Mouse (Mus musculus): ENCODE data around the gene Zc3h7a.

Zc3h7a gene

GRCm38 (mm10) chr16:11176208-11176883 is at the start of gene Zc3h7a:
TSS of gene Zc3h7a (minus strand) at chr16:11176393.
- DNase-seq, result peak; percentile 89 to 92

- no peak for DNase-seq
Observed at GRCm38 (mm10) chr16:11217801-11218200, 41.6 kb upstream of the Zc3h7a start.

- no peak for DNase-seq
Observed at GRCm38 (mm10) chr16:11203600-11204390, 27.6 kb upstream of the Zc3h7a start.

GRCm38 (mm10) chr16:11202571-11203554 is 26.7 kb upstream of the Zc3h7a start, which contains the start of gene Rsl1d1:
TSS of gene Rsl1d1 (minus strand) at chr16:11203331.
- peak; percentile 87 to 90 for DNase-seq

GRCm38 (mm10) chr16:11201740-11202394 is 25.7 kb upstream of the Zc3h7a start:
- no peak for DNase-seq

- no peak for DNase-seq
Observed at GRCm38 (mm10) chr16:11200247-11200646, 24.1 kb upstream of the Zc3h7a start.

GRCm38 (mm10) chr16:11198467-11198866 is 22.3 kb upstream of the Zc3h7a start:
- no peak for DNase-seq

- DNase-seq, result no peak
Observed at GRCm38 (mm10) chr16:11197052-11197451, 20.9 kb upstream of the Zc3h7a start.

GRCm38 (mm10) chr16:11193231-11193630 is 17.0 kb upstream of the Zc3h7a start:
- DNase-seq, result no peak

GRCm38 (mm10) chr16:11190150-11190549 is 14.0 kb upstream of the Zc3h7a start:
- no peak for DNase-seq

- no peak for DNase-seq
Observed at GRCm38 (mm10) chr16:11177404-11177803, 1.2 kb upstream of the Zc3h7a start.

- no peak for DNase-seq
Observed at GRCm38 (mm10) chr16:11176884-11177244, 671 bp upstream of the Zc3h7a start.

GRCm38 (mm10) chr16:11175489-11176207 is 545 bp downstream of the Zc3h7a start:
- peak in 1 of 2 experiments; percentile 63 for DNase-seq

- no peak for DNase-seq
Observed at GRCm38 (mm10) chr16:11175100-11175488, 1.1 kb downstream of the Zc3h7a start.

- peak; percentile 35 to 50 for DNase-seq
Observed at GRCm38 (mm10) chr16:11174671-11175081, 1.5 kb downstream of the Zc3h7a start.

- DNase-seq, result no peak
Observed at GRCm38 (mm10) chr16:11171679-11172078, 4.5 kb downstream of the Zc3h7a start.

GRCm38 (mm10) chr16:11166431-11166830 is 9.8 kb downstream of the Zc3h7a start:
- no peak for DNase-seq

- DNase-seq, result no peak
Observed at GRCm38 (mm10) chr16:11164695-11165255, 11.4 kb downstream of the Zc3h7a start.

GRCm38 (mm10) chr16:11157721-11158120 is 18.5 kb downstream of the Zc3h7a start:
- peak; percentile 67 to 68 for DNase-seq

GRCm38 (mm10) chr16:11154500-11154899 is 21.7 kb downstream of the Zc3h7a start:
- no peak for DNase-seq
